Mouse (Mus musculus) small intestine, adult 2 months (tissue): Measurements from ENCODE around the gene Cish. TPM values are rescaled to one million over a fixed set of nuclear protein-coding genes. Genes with fewer than 3 reads are reported as not detected.

Experiments
- H3K27ac ChIP-seq: fragments of 200-500 bp; 2 replicates; pipeline ENCODE4 v1.5.1; 2012; ENCODE audit warnings: low read depth, low read length, control low read depth, inconsistent platforms; ENCODE audit not compliant: insufficient read depth
- H3K27me3 ChIP-seq: fragments of 200-500 bp; 2 replicates; pipeline ENCODE4 v1.6.1; 2012; ENCODE audit warnings: mild to moderate bottlenecking, moderate library complexity, low read length, inconsistent platforms; ENCODE audit not compliant: control insufficient read depth, insufficient read depth
- H3K36me3 ChIP-seq: fragments of 200-500 bp; 2 replicates; pipeline ENCODE4 v1.6.1; 2012; ENCODE audit warnings: mild to moderate bottlenecking, low read length, control low read depth, inconsistent platforms; ENCODE audit not compliant: control insufficient read depth, insufficient read depth
- H3K4me1 ChIP-seq: fragments of 200-500 bp; 2 replicates; pipeline ENCODE4 v1.6.1; 2012; ENCODE audit warnings: low read length, inconsistent platforms, mixed read lengths; ENCODE audit not compliant: control insufficient read depth, insufficient read depth, insufficient read length
- H3K4me3 ChIP-seq: fragments of 200-500 bp; 2 replicates; pipeline ENCODE4 v1.5.1; 2012; ENCODE audit warnings: low read depth, mild to moderate bottlenecking, control low read depth, inconsistent platforms, low read length, moderate library complexity
- CTCF ChIP-seq: fragments of 200-500 bp; IDR thresholded peaks from 2 replicates; pipeline ENCODE4 v1.5.1; 2012; ENCODE audit warnings: low read depth, mild to moderate bottlenecking, control low read depth, inconsistent platforms, low read length, moderate library complexity, mixed read lengths; ENCODE audit not compliant: insufficient replicate concordance, insufficient read length; ENCODE audit errors: extremely low read depth
- POLR2A ChIP-seq: fragments of 200-500 bp; IDR thresholded peaks from 2 replicates; pipeline ENCODE4 v1.6.1; 2012; ENCODE audit warnings: low read depth, mild to moderate bottlenecking, control low read depth, inconsistent platforms, low read length, moderate library complexity
- WGBS: fragments of 180-500 bp; shearing (Covaris S2); methylation state at CpG from one replicate; pipeline ENCODE4 v1.1.7; 2018; 5-methylcytosine and 5-hydroxymethylcytosine counted together
- polyA plus RNA-seq: library from polyadenylated mRNA; depleted of rRNA; stranded (reverse); fragments of >200 nt; gene quantifications from 2 replicates; pipeline ENCODE4 v1.2.3, GENCODE M21; 2012; rRNA removed

Gene Cish
- polyA plus RNA-seq, 1 experiment, result 33.6 TPM

DNA sequence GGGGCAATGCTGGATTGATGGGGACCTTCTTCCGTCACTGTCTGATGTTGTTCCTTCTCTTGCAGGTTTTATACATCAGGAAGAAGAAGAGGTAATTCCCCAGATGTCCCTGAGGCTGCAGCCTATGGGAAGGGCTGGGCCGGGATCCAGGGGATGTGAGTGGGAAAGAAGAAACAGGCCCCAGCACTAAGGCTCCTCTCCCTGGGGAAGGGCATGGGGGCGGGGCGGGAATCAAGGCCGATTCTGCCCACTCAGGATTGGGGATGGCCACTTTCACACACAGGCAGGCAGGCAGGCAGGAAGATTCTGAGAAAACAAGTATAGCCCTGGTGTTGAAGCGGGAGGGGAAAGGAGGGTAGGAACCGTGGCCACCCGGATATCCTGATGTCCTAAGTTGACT, 50.3 kb downstream of the Cish start:
- no peak for TF ChIP-seq POLR2A
- no peak for TF ChIP-seq CTCF
- H3K27ac ChIP-seq, result no peak overlapping the region
- 82% methylated on average over 8 of the region's 8 CpGs for WGBS
- no peaks in the 10 kb centered on the region for H3K4me1 ChIP-seq
- no peak overlapping the region for H3K4me3 ChIP-seq
- H3K36me3 ChIP-seq, result no peaks in the 10 kb centered on the region
- no peaks in the 10 kb centered on the region for H3K27me3 ChIP-seq

GRCm38 (mm10) chr9:107347586-107348183, 51.9 kb downstream of the Cish start:
- TF ChIP-seq CTCF (no peak), POLR2A (no peak)
- Histone ChIP-seq H3K27ac (no peak overlapping the region), H3K36me3 (no peaks in the 10 kb centered on the region), H3K4me1 (no peaks in the 10 kb centered on the region), H3K27me3 (no peaks in the 10 kb centered on the region), H3K4me3 (no peak overlapping the region)
- 70% methylated on average over 9 of the region's 9 CpGs for WGBS

GRCm38 (mm10) chr9:107349321-107349720, 53.5 kb downstream of the Cish start:
- WGBS, result 50% methylated on average over 7 of the region's 7 CpGs
- Histone ChIP-seq H3K36me3 (no peaks in the 10 kb centered on the region), H3K4me3 (no peak overlapping the region), H3K4me1 (no peaks in the 10 kb centered on the region), H3K27me3 (no peaks in the 10 kb centered on the region), H3K27ac (no peak overlapping the region)
- no peak for TF ChIP-seq CTCF
- TF ChIP-seq POLR2A, result no peak

Other genes with a start within 250 kb of the Cish start
- gene Dock3, start 64.1 kb upstream of the Cish start, polyA plus RNA-seq, result 0.57 and 3.1 TPM in 2 replicates
- 19.4 and 25.7 TPM in 2 replicates for gene Mapkapk3, start 6.1 kb upstream of the Cish start, polyA plus RNA-seq
- gene Hemk1, start 42.3 kb downstream of the Cish start, polyA plus RNA-seq, result 9.8 and 9.9 TPM in 2 replicates
- 0.10 and 0.25 TPM in 2 replicates for gene 6430571L13Rik, start 44.6 kb downstream of the Cish start, polyA plus RNA-seq
- gene Cacna2d2, start 103.6 kb downstream of the Cish start, polyA plus RNA-seq, result 2.9 and 5.3 TPM in 2 replicates
- 32.0 and 63.5 TPM in 2 replicates for gene Tmem115, start 237.9 kb downstream of the Cish start, polyA plus RNA-seq
- 35.6 and 47.7 TPM in 2 replicates for gene Cyb561d2, start 246.2 kb downstream of the Cish start, polyA plus RNA-seq
- 15.6 and 23.3 TPM in 2 replicates for gene Nprl2, start 246.2 kb downstream of the Cish start, polyA plus RNA-seq